Mouse (Mus musculus) urinary bladder, postnatal 25 days (tissue): Measurements from ENCODE around the gene Tbx3.

Source experiments
- DNase-seq: peaks from one replicate; pipeline ENCODE4 v3.0.0; 2022; ENCODE audit warnings: low spot score

Gene Tbx3

DNA sequence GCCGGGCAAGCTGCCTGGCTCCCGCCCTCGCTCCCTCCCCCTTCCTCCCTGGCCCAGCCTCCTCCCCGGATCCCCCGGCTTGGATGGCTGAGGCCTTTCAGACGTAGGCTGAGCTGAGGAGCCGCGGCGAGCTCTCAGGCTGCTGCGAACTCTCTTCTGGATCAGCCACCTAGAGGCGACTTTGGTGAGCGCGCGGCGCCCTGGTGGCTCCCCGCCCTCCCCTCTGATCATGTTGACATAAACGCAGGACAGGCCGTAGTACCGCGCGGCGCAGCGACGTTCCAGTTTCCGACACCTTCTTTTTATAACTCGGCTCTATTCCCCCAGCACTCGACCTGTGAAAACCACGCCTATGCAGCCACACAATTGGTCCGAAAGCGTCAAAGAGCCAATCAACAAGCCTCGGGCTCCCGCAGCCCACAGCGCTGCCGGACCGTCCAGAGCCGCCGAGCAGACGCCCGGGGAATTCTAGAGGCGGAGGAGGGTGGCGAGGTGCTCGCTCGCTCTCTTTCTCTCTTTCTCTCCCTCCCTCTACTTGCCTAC, at the start of gene Tbx3:
TSS of gene Tbx3 (plus strand) at position 104 of the 543 bp plus-strand sequence.
- DNase-seq, result peak; percentile 82

DNA sequence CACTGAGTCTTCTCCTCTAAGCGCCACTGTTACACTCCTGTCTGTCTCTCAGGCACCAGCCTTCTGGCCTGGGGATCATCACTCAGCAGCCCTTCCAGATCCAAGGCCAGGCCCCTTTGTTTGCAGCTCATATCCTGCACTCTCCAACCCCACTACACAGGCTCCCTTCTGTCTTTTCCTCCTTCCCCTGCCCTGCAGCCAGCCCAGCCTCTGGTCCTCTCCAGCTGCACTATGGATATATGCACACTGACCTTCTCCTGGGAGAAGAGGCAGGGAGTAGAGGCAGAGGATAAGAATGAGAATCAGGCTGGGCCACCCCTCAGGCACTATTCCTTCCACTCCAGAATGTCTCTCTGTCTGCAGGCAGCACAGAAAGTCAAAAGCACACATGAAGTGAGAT, 48.4 kb upstream of the Tbx3 start:
- DNase-seq, result no peak

DNA sequence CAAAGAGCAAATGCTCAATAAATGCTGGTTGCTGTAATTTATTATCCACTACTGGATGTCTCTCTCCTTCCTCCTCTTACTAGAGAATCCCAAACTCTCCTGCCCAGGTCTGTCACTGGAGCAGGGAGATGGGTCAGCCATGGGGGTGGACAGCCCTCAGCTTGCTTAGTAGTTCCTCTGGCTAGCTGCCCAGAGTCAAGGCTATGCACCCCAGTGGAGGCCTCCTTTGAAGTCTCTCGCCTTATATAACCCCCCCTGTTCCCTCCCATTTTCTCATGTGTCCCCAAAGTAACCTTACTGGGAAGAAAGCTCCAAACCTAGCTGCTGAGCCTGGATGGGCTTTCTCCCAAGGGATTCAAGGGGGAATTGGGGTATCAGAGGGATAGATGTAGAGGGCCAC, 45.9 kb upstream of the Tbx3 start:
- no peak for DNase-seq

DNA sequence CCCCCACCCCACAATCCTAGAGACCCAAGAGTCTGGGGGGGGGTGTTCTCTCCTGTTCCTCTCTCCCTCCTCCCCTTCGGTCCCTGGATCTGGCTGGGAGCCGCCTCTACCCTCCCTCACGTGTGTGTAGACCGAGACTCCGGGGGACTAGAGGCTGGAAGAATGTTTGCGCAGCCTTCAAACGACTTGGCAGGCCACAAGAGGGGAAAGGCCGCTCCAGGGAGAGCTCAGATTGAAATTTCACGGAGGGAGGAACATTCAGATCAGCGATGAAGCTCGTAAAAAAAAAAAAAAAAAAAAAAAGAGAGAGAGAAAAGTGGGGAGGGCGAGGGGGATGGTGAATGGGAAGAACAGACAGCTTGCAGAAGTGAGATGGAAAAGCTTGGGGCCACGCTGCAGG, 44.9 kb upstream of the Tbx3 start:
- DNase-seq, result no peak

DNA sequence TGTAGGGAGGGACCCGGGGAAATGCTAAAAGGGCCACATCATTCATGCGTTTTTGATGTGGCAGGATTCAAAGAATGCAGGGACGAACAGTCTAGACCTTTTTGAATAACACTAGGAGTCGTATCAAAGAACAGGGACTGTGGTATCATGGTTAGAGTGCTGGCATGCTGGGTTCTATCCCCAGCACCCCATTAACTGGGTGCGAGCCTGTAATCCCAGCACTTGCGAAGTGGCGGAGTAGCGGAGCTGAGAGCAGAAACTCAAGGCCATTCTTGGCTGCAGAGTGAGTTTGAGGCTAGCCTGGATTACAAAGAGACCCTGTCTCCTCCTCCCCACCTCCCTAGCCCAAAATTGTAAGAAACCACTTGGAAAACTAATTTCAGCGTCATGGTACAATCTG, 44.3 kb upstream of the Tbx3 start:
- no peak for DNase-seq

DNA sequence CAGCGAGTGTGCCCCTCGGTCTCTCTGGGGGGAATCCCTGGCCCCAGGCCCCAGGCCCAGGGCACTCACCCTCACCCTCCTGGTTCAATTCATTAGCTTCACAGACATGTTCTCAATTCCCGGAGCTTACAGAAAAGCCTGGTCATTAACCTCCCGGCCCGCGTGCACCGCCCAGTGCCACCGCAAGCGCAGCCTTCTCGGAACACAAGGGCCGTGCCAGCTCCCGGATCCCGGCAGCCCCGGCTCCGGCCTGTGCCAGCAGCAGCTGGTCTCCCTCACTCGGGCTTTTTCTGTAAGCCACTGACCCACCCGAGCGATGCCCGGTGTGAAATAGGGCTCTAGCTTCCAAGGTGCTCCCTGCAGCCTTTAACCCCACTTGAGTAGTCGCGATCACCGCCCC, 43.8 kb upstream of the Tbx3 start:
- no peak for DNase-seq

DNA sequence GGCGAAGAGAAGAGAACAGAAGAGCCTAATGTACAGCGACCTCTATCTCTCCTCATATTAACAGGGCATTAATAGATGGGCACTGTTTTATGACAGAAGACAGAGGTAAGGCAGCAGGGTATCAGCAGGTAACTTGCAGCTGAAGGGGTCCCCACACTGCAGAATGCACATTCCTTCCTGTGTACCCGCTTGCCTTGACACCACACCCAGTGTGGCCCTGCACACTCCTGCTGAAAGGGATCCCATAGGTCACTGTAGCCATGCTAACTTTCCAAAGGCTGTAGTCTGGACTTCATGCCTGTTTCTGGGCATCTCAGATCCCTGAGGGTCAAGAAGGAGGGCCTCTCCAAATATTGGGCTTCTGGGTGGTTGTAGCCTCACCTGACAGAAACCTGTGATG, 42.4 kb upstream of the Tbx3 start:
- no peak for DNase-seq

DNA sequence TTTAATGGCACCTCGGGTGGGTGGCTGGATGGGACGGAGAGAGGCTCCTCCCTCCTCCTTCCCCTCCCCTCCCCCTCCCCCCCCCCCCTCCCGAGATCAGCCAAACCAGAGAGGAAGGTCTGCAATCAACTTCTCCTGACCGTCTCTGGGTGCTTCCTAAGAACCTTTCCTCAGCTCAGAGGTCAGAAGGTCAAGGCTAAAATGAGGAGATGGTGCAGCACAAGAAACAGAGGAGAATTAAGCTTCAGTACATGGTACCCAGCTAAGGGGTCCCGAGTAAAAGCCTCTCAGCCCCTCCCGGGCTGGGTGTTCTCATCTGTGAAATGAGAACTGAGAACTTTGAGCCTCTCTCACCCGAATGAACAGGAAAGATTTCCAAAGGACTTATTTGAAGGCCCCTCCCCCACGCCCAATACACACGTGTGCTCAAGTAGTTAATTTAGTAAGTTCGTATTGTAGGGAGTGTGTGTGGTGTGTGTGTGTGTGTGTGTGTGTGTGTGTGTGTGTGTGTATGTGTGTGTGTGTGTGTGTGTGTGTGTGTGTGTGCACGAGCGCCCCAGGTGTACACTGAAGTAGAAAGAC, 41.6 kb upstream of the Tbx3 start:
- no peak for DNase-seq

DNA sequence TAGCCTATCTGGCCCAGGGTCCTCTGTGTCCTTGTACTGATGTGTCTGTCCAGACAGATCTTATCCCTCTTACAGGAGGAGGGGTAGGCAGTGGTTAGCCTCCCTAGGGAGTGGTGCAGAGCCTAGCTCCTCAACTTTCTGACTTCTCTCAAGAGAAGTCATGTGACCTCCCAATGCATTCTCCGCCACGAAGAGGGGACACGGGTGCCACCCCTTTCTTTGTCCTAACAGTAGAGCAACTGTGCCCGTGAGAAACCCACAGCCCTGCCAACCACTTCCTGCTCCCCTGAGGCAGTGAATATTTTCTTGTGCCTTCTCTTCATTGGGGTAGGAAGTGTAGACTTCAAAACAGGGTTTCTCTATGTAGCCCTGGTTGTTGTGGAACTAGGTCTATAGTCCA, 36.9 kb upstream of the Tbx3 start:
- no peak for DNase-seq

DNA sequence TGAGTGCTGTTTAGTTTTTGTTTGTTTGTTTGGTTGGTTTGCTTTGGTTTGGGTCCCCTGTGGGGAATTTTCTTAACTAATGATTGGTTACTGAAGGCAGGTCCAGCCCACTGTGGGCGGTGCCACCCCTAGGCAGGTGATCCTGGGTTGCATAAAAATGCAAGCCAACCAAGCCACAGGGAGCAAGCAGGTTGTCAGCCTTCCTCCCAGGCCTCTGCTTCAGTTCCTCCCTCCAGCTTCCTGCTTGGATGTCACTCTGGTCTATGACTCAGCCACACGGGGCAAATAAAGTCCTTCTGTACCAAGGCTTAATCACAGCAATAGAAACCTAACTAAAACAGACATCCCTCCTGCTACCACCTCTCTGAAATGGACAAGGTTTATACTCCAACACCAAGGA, 35.6 kb upstream of the Tbx3 start:
- no peak for DNase-seq

DNA sequence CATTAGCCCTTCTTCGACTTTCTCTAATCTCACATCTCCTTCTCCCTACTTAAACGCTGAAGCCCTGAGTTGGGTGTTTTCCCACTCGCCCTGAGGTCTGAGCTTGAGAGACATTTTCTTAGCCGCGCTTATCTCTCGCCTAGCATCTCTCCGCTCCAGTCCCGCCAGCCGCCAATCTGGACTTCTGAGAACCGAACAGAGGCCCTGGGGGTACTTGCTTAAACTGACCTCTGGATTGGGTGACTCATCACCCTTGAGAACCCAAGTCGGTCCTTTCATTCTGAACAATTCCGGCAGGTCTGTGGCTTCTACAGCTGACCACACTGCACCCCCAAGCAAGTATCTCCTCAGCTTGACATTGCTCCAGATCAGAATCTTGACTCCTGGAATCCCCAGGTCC, 32.2 kb upstream of the Tbx3 start:
- DNase-seq, result no peak

DNA sequence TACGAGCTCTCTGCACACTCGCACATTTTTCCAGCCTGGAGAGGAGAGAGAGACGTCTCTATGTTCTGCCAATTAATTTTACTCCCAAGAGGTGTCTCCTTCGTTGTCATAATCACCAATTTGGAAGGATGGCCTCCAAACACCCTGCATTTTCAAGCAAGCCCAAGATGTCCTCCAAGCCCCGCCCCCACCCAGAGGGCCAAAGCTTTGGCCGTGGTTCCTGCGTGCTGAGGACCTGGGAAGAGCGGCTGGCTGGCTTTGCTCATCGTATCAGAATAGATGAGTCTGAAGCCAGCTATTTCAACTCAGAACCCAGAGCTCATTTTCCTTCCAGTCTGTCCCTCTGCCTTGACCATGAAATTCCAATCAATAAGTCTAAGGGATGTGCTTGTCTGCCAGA, 29.4 kb upstream of the Tbx3 start:
- DNase-seq, result no peak

DNA sequence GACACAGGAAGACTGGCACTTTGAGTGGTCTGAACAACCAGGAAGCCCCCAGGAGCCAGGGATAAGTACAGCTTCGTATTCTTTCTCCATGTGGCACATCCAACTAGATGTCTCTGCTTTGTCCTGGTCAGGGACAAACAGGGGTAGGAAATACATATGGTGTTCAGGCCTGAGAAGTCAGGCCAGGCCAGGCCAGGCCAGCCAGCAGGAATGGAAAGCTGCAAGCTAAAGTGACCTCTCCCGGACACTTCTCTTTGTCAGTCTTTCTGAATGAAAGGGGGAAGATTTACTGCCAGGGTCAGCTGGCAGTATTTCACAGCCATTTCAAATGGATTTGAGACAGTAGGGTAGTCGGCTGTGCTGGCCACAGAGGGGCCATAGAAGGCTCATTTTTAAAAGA, 28.8 kb upstream of the Tbx3 start:
- no peak for DNase-seq

DNA sequence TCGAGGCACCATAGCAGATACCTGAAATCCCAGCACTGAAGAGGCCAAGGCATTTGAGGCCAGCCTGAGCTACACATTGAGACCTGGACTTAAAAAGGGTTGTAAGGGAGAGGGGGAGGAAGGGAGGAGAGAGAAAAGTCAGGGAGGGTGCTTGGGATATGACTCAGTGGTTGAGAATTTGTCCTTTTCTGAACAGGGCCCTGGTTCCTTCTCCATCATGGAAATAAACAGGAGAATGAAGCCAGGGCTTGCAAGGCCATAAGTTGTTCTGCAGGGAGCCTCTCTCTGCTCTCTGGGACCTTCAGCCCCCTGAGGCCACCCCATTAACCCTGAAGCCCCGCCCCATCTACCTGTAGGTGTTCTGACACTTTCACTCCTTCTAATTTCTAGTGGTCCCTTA, 23.5 kb upstream of the Tbx3 start:
- no peak for DNase-seq

DNA sequence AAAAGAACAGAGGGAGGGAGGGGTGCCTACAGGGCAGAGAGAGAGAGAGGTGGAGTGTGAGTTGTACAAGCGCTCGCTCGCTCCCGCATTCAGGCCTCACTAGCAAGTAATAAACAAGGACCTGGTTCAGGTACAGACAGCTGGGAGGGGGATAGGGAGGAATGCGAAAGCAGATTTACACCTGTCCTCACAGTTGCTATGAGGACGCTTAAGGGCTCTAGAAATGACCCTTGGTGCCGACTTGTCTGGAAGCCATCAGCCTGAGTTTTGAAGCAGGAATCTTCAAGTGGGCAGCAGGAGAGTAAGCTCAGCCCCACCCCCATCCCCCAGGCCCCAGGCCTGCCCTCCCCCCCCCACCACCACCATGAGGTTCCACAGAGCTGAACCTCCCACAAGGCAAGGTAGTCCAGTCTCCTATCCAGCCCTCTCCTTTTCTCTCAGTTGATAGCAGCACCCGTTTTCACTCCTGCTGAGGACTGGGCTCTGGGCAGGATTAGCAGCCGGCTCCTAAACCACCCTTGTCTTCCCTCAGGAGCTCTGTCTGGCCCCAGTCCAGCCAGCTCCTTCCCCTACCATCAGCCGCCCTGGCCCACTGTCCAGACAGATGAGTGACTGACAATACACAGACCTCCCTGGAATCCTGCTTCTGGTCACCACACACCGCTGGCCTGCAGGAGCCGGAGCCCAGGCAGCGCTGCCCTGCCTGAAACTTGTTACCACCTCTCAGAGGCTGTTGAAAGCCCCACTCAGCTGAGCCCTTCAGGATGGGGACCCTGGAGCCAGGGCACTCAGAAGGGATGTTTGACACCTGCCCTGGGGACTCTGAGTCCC, 19.1 kb upstream of the Tbx3 start:
- DNase-seq, result no peak

DNA sequence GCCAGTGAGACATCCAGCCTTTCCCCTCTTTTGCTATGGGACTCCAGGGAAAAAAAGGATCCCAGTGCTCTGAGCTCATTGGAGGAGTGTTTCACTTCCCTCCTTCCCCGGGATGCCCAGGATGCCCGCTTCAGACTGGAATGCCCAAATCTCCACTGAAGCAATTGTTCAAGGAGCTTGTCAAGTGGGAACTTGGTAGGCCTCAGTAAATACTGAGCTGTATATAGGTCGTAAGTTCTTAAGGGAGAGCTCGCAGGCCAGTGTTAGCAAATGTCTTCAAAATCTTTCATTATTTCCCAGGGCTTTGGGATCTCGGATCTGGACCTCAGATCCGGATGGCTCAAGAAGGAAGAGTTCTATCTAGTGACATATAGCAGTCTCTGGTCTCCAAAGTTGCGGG, 14.1 kb upstream of the Tbx3 start:
- DNase-seq, result no peak

DNA sequence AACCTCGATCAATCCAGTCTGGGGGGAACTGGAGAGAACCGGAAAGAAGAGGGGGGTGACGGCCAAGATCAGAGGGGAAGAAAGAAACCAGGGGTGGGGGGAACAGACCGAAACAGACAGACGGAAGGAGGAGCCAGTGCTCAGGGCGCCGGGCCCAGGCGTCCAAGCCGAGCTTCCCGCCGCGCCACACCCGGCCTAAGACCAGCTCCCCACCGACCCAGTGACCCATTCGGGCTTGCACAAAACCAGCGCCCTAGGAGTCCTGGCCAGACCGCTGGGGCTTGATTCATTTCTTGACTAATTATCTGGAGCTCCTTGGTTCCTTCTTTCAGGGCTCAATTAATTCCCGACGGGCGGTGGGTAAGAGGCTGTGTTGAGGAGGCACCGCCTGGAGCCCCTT, 13.6 kb upstream of the Tbx3 start:
- no peak for DNase-seq

DNA sequence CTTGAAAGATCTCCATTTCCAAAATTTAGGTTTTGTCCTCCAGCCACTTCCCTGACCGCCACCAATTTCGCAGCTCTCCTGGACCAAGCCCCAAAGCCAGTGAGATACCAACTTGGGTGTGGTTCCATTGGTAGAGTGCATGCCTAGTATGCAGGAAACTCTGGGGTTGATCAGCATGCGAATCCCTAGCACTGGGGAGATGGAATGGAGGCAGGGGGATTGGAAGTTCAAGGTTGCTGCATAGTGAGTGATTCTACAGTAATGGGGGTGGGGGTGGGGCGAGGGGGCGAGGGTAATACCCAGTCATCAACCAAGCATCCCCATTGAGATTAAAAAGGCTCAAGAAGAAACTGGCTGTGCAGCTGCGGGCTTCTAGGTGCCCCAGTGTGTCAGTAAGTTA, 13.1 kb upstream of the Tbx3 start:
- no peak for DNase-seq

DNA sequence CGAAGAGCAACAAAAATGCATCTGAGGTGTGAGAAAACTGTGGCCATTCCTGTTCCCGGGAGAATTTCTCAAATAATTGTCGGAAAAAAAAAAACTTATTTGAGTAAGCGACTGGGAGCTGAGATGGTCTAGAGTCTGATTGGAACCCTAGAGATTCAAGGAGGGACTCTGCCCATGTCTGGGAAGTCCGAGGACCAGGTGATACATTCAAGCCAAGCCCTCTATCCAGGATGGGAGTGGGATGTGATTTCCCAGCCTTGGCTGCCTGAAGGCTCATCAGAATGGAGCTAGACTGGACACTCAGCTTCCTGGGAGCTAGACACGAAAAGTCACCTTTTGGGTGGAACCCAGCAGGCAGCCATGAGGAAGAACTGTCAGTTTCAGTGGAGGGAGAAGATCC, 12.7 kb upstream of the Tbx3 start:
- DNase-seq, result no peak

DNA sequence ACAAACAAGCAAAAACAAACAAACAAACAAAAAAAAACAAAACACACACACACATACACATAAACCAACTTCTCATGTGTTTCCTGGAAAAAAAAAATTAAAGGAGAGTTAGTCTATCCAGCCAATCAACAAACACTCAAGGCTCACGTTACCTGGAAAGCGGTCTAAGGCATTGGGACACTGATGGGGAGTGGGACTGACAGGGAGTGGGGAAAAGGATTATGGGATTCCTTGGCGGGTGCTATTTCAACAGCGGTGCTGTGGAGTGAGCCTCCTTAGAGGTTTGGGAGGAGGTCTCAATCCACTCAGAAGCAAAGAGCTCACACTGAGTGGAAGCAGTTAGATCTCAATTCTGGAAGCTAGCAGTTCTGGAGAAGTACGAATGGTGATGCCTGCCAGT, 12.1 kb upstream of the Tbx3 start:
- no peak for DNase-seq

DNA sequence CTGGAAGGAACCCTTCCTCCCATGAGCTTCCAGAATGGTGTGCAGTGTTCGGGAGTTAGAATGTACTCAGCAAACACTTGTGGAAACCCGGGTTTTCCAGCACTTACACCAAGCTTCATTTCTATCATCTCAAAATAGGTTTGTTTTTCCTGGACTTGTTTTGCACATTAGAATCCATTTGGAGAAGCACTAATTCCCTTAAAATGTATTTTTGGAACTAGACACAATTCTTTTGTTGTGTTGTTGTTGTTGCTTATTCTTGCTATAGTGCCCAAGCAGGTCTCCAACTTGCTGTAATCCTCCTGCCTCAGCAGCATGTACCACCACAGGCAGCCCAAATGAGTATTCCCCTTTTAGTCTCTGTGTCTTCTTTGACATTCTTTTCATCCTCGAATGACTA, 11.4 kb upstream of the Tbx3 start:
- DNase-seq, result no peak

DNA sequence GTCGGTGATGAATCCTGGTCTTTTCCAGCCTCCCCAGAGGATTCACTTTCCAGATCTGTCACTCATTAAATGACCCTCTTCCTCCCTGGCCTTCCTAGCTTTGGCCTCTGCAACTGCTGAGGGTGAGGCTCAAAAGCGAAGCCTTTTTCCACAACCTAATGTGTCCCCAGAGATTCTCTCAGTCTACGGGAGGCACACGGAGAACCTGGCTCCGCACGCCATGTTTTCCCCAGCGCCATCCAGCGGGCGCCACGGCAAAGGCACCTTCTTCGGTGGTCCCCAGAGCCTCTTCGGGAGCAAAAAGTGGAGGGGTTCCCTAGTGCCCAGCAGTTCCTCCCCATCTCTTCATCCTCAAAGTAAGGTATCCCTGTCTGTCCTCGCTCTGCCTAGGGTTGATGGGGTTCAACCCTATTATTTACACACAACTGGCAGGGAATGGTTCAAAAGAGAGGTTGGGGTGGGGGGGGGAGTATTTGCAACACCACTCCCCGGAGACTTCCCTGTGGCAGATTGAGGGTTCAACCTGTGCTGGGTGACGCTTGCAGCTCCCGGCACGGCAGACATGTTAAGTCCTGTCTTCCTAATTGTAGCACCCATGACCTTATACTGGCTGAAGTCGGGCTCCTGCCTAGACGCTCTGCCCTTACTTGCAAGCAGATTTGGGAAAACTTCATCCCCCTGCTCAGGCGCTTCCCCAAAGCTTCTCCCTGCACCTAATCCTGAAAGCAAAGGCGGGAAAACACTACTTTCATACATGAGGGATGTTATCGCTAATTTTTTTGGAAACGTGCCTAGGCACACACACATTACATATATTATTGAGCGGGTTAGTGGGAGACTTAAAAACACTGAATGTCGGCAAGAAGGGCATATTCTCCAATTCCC, 9.7 kb upstream of the Tbx3 start:
- DNase-seq, result peak; percentile 16

DNA sequence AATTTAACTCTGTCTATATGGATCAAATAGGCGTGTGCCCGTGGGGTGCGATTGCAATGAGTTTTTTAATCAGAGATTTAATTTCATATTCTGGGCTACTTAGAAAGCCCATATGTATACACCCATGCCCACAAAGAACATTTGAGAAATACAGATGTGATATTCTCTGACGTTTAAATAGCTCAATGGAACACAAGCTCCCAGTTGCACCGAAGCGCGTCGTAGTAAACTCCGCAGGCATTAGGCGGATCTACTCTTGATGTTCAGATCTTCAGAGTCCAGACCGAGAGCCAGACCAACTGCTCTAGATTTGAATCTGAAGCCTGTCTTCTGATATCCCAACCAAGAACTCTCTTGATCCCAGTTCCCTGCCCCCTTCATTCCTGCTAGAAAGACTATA, 9.0 kb upstream of the Tbx3 start:
- DNase-seq, result no peak
